Mouse (Mus musculus) lung, embryonic 16.5 days (tissue): ENCODE data around the gene Pdik1l. TPM values are rescaled to one million over a fixed set of nuclear protein-coding genes. Genes with fewer than 3 reads are reported as not detected.
A peak's percentile ranks its signal among the peaks of the same experiment; 100 is the strongest.

ENCODE experiments used
- ATAC-seq: fragments of 200-750 bp; cut with Nextera tagmentation; 2 replicates; pipeline ENCODE4 v1.8.0; 2017; ENCODE audit warnings: low read depth, mild to moderate bottlenecking, moderate library complexity
- H3K27ac ChIP-seq: fragments of 300-500 bp; sonication (generic); 2 replicates; pipeline ENCODE4 v1.5.1; 2014; ENCODE audit warnings: mild to moderate bottlenecking, control low read depth, low read length
- H3K27me3 ChIP-seq: fragments of 300-500 bp; sonication (generic); 2 replicates; pipeline ENCODE4 v1.6.1; 2014; ENCODE audit warnings: low read depth, low read length, mixed read lengths; ENCODE audit not compliant: control insufficient read depth, insufficient read depth
- H3K36me3 ChIP-seq: fragments of 300-500 bp; sonication (generic); 2 replicates; pipeline ENCODE4 v1.6.1; 2014; ENCODE audit warnings: low read length; ENCODE audit not compliant: control insufficient read depth, insufficient read depth
- H3K4me1 ChIP-seq: fragments of 300-500 bp; sonication (generic); replicated peaks from 2 replicates; pipeline ENCODE4 v1.6.1; 2014; ENCODE audit warnings: low read length, mixed read lengths; ENCODE audit not compliant: control insufficient read depth, insufficient read depth
- H3K4me2 ChIP-seq: fragments of 300-500 bp; sonication (generic); 2 replicates; pipeline ENCODE4 v1.6.1; 2014; ENCODE audit warnings: low read depth, low read length, control low read depth
- H3K4me3 ChIP-seq: fragments of 300-500 bp; sonication (generic); 2 replicates; pipeline ENCODE4 v1.5.1; 2014; ENCODE audit warnings: mild to moderate bottlenecking, low read length, control low read depth
- H3K9ac ChIP-seq: fragments of 300-500 bp; sonication (generic); 2 replicates; pipeline ENCODE4 v1.6.1; 2014; ENCODE audit warnings: low read length, control low read depth
- H3K9me3 ChIP-seq: fragments of 300-500 bp; sonication (generic); 2 replicates; pipeline ENCODE4 v1.6.1; 2016; ENCODE audit warnings: low read length; ENCODE audit not compliant: control insufficient read depth
- WGBS: fragments of 180-500 bp; shearing (Covaris S2); extraction: QIAGEN DNeasy Blood & Tissue Kit; methylation state at CpG from one replicate; pipeline ENCODE4 v1.1.7; 2014; 5-methylcytosine and 5-hydroxymethylcytosine counted together
- polyA plus RNA-seq: library from polyadenylated mRNA; unstranded; fragments of >200 nt; fragmentation: Nextera tagmentation; extraction: Ambion mirVana; gene quantifications from 2 replicates; pipeline ENCODE4 v1.2.1, GENCODE M21; 2015

The Pdik1l gene
- polyA plus RNA-seq, 1 experiment from 2014 or later: 23.4 TPM

DNA sequence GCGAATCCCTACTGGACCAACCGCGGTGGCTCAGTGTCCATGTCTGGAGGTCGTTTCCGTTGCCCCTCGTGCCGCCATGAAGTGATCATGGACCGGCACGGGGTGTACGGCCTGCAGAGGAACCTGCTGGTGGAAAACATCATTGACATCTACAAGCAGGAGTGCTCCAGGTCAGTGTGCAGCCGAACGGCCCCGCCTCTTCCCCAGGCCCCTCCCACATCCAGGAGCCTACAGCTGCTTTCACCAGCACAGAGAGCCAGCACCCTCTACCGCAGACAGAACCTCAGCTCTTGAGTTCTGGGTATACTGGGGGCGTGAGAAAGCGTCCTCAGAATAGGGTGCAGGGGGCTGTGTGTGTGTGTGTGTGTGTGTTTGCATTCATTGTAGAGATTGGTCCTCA is 28.7 kb upstream of the Pdik1l start:
- no peak overlapping the region for H3K4me3 ChIP-seq
- no peak overlapping the region for H3K4me2 ChIP-seq
- H3K4me1 ChIP-seq: no peaks in the 10 kb centered on the region; the same call in 1 of the 2 replicates
- no peaks in the 10 kb centered on the region for H3K36me3 ChIP-seq
- H3K27me3 ChIP-seq: no peaks in the 10 kb centered on the region
- no peak for ATAC-seq
- 40% methylated on average over 16 of the region's 16 CpGs for WGBS
- H3K27ac ChIP-seq: no peak overlapping the region
- peaks cover 6% of the 10 kb centered on the region for H3K9me3 ChIP-seq
- no peak overlapping the region for H3K9ac ChIP-seq

DNA sequence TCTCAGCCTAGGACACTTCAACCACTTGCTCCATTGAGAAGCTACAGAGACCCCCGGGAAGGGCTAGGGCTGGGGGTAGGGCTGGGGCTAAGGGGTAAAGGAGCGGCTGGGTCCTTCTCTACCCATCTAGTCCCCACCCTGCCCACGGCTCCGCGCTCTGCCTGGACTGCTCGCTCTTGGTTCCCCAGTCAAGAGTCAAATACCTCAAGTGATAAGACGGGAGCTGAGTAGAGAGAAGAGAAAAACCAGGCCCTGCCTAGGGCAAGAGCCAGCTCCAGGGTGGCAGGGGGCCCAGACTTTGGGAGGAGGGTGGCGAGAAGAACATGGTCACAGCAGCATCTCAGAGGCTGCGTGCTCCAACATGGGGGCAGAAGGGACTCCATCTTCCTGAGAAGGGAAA is 27.8 kb upstream of the Pdik1l start:
- 52% methylated on average over 9 of the region's 9 CpGs for WGBS
- H3K9me3 ChIP-seq: peaks cover 6% of the 10 kb centered on the region
- no peaks in the 10 kb centered on the region; the same call in 1 of the 2 replicates for H3K4me1 ChIP-seq
- no peaks in the 10 kb centered on the region for H3K36me3 ChIP-seq
- H3K27me3 ChIP-seq: no peaks in the 10 kb centered on the region
- H3K27ac ChIP-seq: no peak overlapping the region
- no peak overlapping the region for H3K9ac ChIP-seq
- H3K4me2 ChIP-seq: no peak overlapping the region
- no peak overlapping the region for H3K4me3 ChIP-seq
- ATAC-seq: 0 out of 2 replicates have a peak, but pooled peaks have one; percentile 43

GRCm38 (mm10) chr4:134314876-134315275 is 27.2 kb upstream of the Pdik1l start, which contains the start of gene Trim63:
Gene Trim63, plus strand, starts transcription at chr4:134315120.
- ATAC-seq: no peak
- Histone ChIP-seq H3K9ac (no peak within 1 kb of the TSS), H3K4me1 (no peaks in the 10 kb centered on the region; the same call in 1 of the 2 replicates), H3K4me3 (no peak within 1 kb of the TSS), H3K4me2 (no peak within 1 kb of the TSS), H3K27me3 (no peaks in the 10 kb centered on the region), H3K36me3 (no peaks in the 10 kb centered on the region), H3K27ac (no peak within 1 kb of the TSS), H3K9me3 (peaks cover 6% of the 10 kb centered on the region)
- 35% methylated on average over 11 of the region's 11 CpGs for WGBS

DNA sequence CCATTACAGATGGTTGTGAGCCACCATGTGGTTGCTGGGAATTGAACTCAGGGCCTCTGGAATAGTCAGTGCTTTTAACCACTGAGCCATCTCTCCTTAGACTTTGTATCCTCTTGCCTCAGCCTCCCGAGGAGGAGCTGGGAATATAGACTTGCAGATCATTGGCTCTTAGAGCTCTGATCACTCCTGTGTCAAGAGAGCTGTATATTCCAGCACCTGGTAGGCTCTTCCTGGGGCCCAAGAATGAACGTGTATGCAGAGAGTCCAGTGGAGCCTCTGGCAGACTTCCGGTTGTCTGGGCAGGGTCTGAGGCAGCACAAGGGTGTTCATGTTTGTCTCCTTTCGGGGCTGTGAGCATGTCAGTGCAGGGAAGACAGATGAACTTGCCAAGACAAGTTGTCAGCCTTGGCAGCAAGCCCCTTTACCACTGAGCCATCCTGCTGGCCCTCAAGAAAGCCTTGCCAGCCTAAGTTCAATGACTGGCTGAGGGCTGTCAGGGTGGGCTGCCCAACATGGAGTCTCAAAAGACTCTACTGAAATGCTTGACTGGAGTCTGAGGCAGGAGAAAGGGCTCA is 26.5 kb upstream of the Pdik1l start:
- H3K4me2 ChIP-seq: no peak overlapping the region
- WGBS: 66% methylated on average over 4 of the region's 4 CpGs
- H3K36me3 ChIP-seq: no peaks in the 10 kb centered on the region
- H3K4me3 ChIP-seq: no peak overlapping the region
- H3K4me1 ChIP-seq: no peaks in the 10 kb centered on the region; the same call in 1 of the 2 replicates
- H3K27ac ChIP-seq: no peak overlapping the region
- no peak overlapping the region for H3K9ac ChIP-seq
- no peak for ATAC-seq
- H3K27me3 ChIP-seq: no peaks in the 10 kb centered on the region
- peaks cover 6% of the 10 kb centered on the region for H3K9me3 ChIP-seq

- 95% methylated on average over 6 of the region's 6 CpGs for WGBS
- no peaks in the 10 kb centered on the region for H3K27me3 ChIP-seq
- no peak for ATAC-seq
These were observed 25.2 kb upstream of the Pdik1l start for GRCm38 (mm10) chr4:134312901-134313300.

GRCm38 (mm10) chr4:134312341-134312740 is 24.6 kb upstream of the Pdik1l start:
- H3K4me3 ChIP-seq: no peak overlapping the region
- H3K9me3 ChIP-seq: peaks cover 6% of the 10 kb centered on the region
- no peaks in the 10 kb centered on the region for H3K36me3 ChIP-seq
- no peaks in the 10 kb centered on the region for H3K27me3 ChIP-seq
- no peak overlapping the region for H3K9ac ChIP-seq
- ATAC-seq: no peak
- H3K4me1 ChIP-seq: peaks cover 6% of the 10 kb centered on the region
- H3K27ac ChIP-seq: no peak overlapping the region
- WGBS: 90% methylated on average over 5 of the region's 5 CpGs
- H3K4me2 ChIP-seq: no peak overlapping the region

More at GRCm38 (mm10) chr4:134312901-134313300, 25.2 kb upstream of the Pdik1l start:
- no peak overlapping the region for H3K27ac ChIP-seq
- H3K4me2 ChIP-seq: no peak overlapping the region
- no peak overlapping the region for H3K9ac ChIP-seq
- peaks cover 6% of the 10 kb centered on the region for H3K9me3 ChIP-seq
- no peak overlapping the region for H3K4me3 ChIP-seq
- H3K36me3 ChIP-seq: no peaks in the 10 kb centered on the region
- H3K4me1 ChIP-seq: peaks cover under 1% of the 10 kb centered on the region; the same call in 1 of the 2 replicates

DNA sequence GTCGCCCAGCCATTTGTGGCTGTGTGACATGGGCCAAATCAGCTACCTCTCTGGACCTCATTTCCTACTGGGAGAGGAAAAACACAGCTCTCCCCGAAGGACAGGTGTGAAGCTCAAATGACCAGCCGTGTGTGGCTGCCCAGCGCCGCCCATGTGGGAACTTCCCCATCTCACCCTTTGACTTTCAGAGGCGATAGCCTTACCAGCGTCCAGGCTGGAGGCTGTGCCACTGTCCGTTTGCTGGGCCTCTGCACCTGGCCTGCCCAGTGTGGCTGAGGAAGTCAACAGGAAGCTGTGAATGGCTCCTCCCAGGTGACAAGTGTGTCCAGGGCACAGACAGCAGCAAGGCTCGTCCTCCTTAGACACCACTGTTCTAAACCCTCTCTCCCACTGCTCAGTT is 24.1 kb upstream of the Pdik1l start:
- Histone ChIP-seq H3K4me2 (no peak overlapping the region), H3K27ac (no peak overlapping the region), H3K9ac (no peak overlapping the region), H3K4me1 (peaks cover 12% of the 10 kb centered on the region), H3K36me3 (no peaks in the 10 kb centered on the region), H3K9me3 (peaks cover 6% of the 10 kb centered on the region), H3K27me3 (no peaks in the 10 kb centered on the region), H3K4me3 (no peak overlapping the region)
- WGBS: 65% methylated on average over 9 of the region's 9 CpGs
- ATAC-seq: no peak

GRCm38 (mm10) chr4:134310656-134311055 is 23.0 kb upstream of the Pdik1l start:
- 87% methylated on average over 9 of the region's 9 CpGs for WGBS
- no peaks in the 10 kb centered on the region for H3K36me3 ChIP-seq
- peaks cover 6% of the 10 kb centered on the region for H3K9me3 ChIP-seq
- H3K9ac ChIP-seq: no peak overlapping the region
- no peak overlapping the region for H3K4me3 ChIP-seq
- ATAC-seq: no peak
- H3K27me3 ChIP-seq: no peaks in the 10 kb centered on the region
- peaks cover 14% of the 10 kb centered on the region for H3K4me1 ChIP-seq
- no peak overlapping the region for H3K4me2 ChIP-seq
- no peak overlapping the region for H3K27ac ChIP-seq

- H3K4me1 ChIP-seq: peaks cover 14% of the 10 kb centered on the region
- no peaks in the 10 kb centered on the region for H3K27me3 ChIP-seq
- ATAC-seq: no peak
- WGBS: 78% methylated on average over 7 of the region's 7 CpGs
- no peak overlapping the region for H3K9ac ChIP-seq
- H3K9me3 ChIP-seq: peaks cover 6% of the 10 kb centered on the region
- H3K36me3 ChIP-seq: no peaks in the 10 kb centered on the region
- H3K27ac ChIP-seq: no peak overlapping the region
- H3K4me3 ChIP-seq: no peak overlapping the region
- no peak overlapping the region for H3K4me2 ChIP-seq
These were observed 22.4 kb upstream of the Pdik1l start for GRCm38 (mm10) chr4:134310106-134310505.
